Mouse (Mus musculus): ENCODE data around the gene Foxp1.

The Foxp1 gene

DNA sequence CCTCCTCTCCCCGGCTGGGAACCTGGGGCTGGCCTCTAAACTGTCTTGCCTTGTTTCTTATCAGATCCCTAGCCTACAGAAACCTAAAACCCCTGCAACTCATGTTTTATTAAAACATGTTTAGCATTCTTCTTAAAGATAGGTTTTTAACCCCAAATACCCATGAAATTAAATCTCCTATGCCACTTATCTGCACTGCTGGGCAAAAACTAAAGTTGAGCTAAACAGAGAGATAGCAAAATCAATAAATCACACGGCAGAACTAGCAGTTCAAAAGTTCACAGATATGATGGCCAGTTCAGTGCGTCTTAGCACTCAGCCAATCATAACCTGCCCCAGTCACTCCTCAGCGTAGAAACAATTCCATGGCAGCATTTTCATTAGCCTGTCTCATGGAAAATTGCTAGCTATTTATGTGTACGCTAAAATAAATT is 316.1 kb downstream of the Foxp1 start:
- peak; percentile 34 for DNase-seq (ENCODE audit: low spot score)

DNA sequence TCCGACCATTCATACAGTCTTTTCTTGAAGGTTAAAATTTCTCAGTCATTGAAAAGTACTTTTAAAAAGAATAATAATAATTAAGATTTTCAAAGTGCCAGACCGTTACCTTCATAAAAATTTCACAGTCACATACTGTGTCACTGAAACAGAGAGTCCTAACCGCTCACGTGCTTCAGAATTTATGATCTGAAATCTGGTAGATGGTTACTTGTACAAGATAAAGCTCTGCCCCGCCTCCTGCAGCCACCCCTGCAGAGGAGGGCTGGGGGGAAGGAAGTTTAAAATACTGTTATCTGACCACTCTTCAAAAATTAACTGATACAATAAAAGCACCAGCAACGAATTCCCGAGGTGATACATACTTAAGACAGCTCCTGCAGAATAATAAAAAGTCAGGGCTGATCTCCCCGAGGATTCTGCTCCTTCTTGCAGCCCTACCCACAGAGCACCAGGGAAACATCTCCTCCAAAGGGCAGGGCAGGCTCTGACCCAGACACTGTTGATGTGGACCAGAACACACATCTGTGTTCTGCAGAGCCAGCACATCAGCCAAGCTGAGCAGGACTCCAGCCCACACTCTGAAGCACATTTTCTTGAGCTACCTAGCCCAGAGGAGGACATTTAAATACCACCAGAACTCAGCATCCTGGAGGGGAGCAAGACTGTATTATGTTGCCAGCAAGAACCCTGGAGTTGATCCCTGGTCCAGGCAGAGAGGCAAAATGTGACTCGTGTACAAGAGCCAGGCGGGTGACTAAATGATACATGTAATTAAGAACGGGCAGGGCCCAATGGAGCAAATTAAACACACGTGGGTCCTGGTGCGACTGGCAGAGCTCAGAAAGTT is 316.7 kb downstream of the Foxp1 start:
- DNase-seq (ENCODE audit: low spot score) = peak; percentile 68

- DNase-seq (ENCODE audit: low spot score) = peak; percentile 63
Measured at GRCm38 (mm10) chr6:99204780-99205586, 317.5 kb downstream of the Foxp1 start.

- peak; percentile 71 for DNase-seq (ENCODE audit: low spot score)
Measured at GRCm38 (mm10) chr6:99204052-99204779, 318.3 kb downstream of the Foxp1 start.

GRCm38 (mm10) chr6:99203231-99203630 is 319.3 kb downstream of the Foxp1 start:
- peak; percentile 16 for DNase-seq (ENCODE audit: low spot score)

GRCm38 (mm10) chr6:99202781-99203180 is 319.7 kb downstream of the Foxp1 start:
- no peak for DNase-seq (ENCODE audit: low spot score)

DNA sequence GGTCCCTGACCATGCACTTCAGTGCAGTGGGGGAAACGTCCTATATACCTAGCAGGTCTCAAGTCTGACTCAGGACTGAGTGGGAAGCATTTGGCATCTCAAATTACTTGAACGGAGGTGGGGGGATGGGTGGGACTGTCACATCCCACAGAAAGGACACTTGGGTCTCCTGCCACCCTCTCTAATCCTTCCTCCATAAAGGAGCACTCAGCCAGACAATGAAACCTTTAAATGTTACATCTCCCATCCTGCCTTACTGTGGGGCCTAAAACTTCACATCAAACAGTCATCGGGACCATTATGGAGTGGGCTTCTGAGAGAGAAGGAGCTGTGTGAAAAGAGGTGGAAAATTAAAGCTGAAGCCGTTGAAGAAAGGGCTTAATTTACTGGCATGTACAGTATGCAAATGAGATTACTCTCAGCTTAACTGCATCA is 321.2 kb downstream of the Foxp1 start:
- DNase-seq (ENCODE audit: low spot score) = peak; percentile 61

DNA sequence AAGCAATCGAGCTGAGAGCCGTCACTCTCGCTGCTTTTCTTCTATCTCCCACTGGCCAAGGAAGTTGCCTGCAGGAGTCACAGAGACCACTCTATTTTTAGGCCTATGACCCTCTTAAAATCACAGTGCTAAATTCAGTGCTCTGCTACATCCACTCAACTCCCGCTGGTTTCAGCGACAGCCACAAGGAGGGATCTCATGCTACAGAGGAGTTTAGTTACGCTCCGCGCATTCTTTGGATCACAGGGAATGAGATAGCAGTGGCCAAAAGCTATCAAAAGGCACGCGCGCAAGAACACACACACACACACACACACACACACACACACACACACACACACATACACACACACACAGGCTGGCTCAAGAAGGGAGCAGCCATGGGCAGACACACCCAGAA is 321.9 kb downstream of the Foxp1 start:
- DNase-seq (ENCODE audit: low spot score) = peak; percentile 71

- DNase-seq (ENCODE audit: low spot score) = no peak
Measured at GRCm38 (mm10) chr6:99199277-99199676, 323.2 kb downstream of the Foxp1 start.

GRCm38 (mm10) chr6:99193697-99194096 is 328.8 kb downstream of the Foxp1 start:
- peak; percentile 21 for DNase-seq (ENCODE audit: low spot score)

DNA sequence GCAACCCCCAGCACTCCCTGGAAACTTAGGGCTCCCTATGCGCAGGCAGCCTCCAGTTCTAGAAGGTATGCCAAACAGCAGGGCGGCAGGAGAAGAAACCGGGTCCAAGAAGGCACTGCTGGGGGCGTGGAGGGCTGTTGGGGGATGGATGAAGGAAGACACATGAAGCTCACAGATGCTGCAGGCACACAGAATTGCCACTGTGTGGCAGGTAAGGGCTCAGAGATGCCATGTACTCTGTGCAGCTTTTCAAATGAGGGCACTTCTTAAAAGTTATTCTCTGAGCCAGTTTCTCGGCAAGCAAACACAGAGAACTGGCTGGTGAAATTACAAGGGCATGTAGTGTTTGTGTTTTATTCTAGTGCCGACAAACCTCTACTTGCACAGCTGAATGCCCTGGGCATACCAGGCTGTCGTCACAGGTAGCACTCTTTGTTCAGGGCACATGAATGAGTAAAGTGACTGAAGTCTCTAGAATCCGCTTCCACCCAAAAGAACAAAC is 330.8 kb downstream of the Foxp1 start:
- DNase-seq (ENCODE audit: low spot score) = no peak

GRCm38 (mm10) chr6:99191041-99191635 is 331.4 kb downstream of the Foxp1 start:
- no peak for DNase-seq (ENCODE audit: low spot score)

GRCm38 (mm10) chr6:99189967-99190366 is 332.6 kb downstream of the Foxp1 start:
- DNase-seq (ENCODE audit: low spot score) = peak; percentile 14

GRCm38 (mm10) chr6:99188366-99189216 is 333.9 kb downstream of the Foxp1 start:
- no peak for DNase-seq (ENCODE audit: low spot score)

DNA sequence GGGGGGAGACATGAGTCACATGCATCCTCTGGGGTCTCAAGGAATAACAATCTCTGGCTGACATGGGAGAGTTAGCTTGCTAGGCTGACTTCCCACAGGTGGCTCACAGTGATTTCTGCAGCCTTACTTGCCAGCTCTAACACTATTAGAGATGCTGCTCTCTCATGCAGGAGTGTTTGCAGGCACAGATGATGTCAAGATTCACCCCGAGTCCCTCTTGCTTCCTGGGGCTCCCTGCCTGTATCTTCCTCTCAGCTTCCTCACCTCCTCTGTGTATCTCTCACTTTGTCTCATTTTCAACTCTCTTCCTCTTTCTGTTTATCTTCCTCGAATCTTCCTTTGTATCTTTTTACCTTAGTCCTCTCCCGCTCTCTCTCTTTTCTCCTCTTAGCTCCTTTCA is 334.6 kb downstream of the Foxp1 start:
- DNase-seq (ENCODE audit: low spot score) = no peak

DNA sequence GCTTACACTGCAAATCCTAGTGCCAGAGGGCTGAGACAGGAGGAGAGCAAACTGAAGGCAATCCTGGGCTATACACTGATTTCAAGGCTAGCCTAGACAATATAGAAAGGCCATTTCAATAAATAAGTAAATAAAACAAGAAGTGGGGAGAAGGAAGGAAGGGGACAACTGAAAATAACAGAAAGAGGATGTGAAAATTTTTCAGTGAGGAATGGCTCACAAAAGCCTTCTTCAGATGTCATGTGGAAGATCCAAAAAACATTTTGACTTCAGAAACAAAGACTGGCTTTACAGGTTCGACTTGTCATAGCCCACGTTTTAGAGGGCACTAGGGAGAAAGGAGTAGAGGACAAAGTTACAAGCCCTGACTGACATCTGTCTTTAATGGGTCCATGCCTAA is 335.1 kb downstream of the Foxp1 start:
- no peak for DNase-seq (ENCODE audit: low spot score)

GRCm38 (mm10) chr6:99186569-99186968 is 336.0 kb downstream of the Foxp1 start:
- DNase-seq (ENCODE audit: low spot score) = peak; percentile 38

GRCm38 (mm10) chr6:99185797-99186196 is 336.7 kb downstream of the Foxp1 start:
- no peak for DNase-seq (ENCODE audit: low spot score)

GRCm38 (mm10) chr6:99184051-99184450 is 338.5 kb downstream of the Foxp1 start:
- no peak for DNase-seq (ENCODE audit: low spot score)

GRCm38 (mm10) chr6:99182777-99183176 is 339.7 kb downstream of the Foxp1 start:
- no peak for DNase-seq (ENCODE audit: low spot score)

- DNase-seq (ENCODE audit: low spot score) = no peak
Measured at GRCm38 (mm10) chr6:99176216-99176615, 346.3 kb downstream of the Foxp1 start.

Data from embryo, embryonic 10 days (tissue).